ENCODE assay signal across 27 mouse cellular contexts in the genomic region with DNA sequence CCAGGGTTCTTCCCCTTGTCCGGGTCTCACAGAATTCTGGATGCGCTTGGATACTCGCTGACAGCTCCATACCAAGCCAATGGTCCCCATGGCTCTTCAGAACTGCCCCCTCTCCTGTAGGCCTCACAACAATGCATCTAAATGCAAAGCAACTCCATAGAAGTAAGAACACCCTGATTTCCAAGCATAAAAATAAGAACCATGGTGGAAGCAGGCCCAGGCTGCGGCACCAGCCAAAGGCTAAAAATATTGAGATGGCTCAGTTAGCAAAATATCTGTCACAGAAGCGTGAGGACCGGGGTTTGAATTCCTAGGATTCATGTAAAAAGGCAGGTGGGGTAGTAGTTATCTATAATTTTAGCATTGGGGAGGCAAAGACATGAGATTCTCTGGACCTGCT.
"Had no signal": no experiment of that assay in that cellular context is flagged by ENCODE, and none has a peak within 500 bp of the region (broad histone marks: within the 10 kb centered on the region; RNA-seq: fewer than 3 reads in every experiment).

No protein-coding gene starts in this region.

- ATAC-seq: hindbrain, embryonic 16.5 days; inflammation-experienced regulatory T-cells, adult 6 months; intestine, embryonic 15.5 days; intestine, postnatal 0 days had no signal

- H3K4me3 ChIP-seq: heart, embryonic 10.5 days; heart, embryonic 12.5 days; hindbrain, embryonic 10.5 days; hindbrain, embryonic 12.5 days; intestine, embryonic 15.5 days; kidney, embryonic 15.5 days; layer of hippocampus, adult 2 months; left cerebral cortex, adult 2 months; limb, embryonic 10.5 days; limb, embryonic 12.5 days; liver, embryonic 13.5 days; liver, embryonic 15.5 days had no signal

- H3K4me2 ChIP-seq: heart, embryonic 12.5 days; hindbrain, embryonic 12.5 days; hindbrain, embryonic 14.5 days; intestine, embryonic 15.5 days; kidney, embryonic 15.5 days; limb, embryonic 12.5 days; liver, embryonic 11.5 days; liver, embryonic 13.5 days; liver, embryonic 15.5 days had no signal

- H3K27me3 ChIP-seq: heart, embryonic 12.5 days; hindbrain, embryonic 12.5 days; intestine, embryonic 15.5 days; kidney, embryonic 15.5 days; limb, embryonic 12.5 days had no signal

- H3K9me3 ChIP-seq: heart, embryonic 10.5 days; heart, embryonic 12.5 days; hindbrain, embryonic 10.5 days; hindbrain, embryonic 12.5 days; intestine, embryonic 15.5 days; kidney, embryonic 15.5 days; limb, embryonic 10.5 days; limb, embryonic 12.5 days; liver, embryonic 13.5 days; liver, embryonic 15.5 days had no signal

- H3K9ac ChIP-seq: heart, embryonic 12.5 days; hindbrain, embryonic 12.5 days; hindbrain, embryonic 14.5 days; intestine, embryonic 15.5 days; kidney, embryonic 15.5 days; limb, embryonic 12.5 days; liver, embryonic 13.5 days; liver, embryonic 15.5 days had no signal

- DNase-seq: gastrocnemius, postnatal 14 days; heart, adult 18-20 months; heart, postnatal 10 days; heart, postnatal 4 days; kidney, adult 2 months; kidney, adult 9 months; kidney, postnatal 10 days; kidney, postnatal 25 days; kidney, postnatal 4 days; liver; liver, embryonic 13.5 days had no signal

- H3K4me1 ChIP-seq: heart, embryonic 12.5 days; liver, embryonic 13.5 days; liver, embryonic 15.5 days had no signal

- H3K27ac ChIP-seq: heart, embryonic 10.5 days; hindbrain, embryonic 10.5 days; hindbrain, embryonic 12.5 days; hindbrain, embryonic 14.5 days; intestine, embryonic 15.5 days; layer of hippocampus, adult 2 months; left cerebral cortex, adult 2 months; limb, embryonic 10.5 days; limb, embryonic 12.5 days; liver, embryonic 13.5 days; liver, embryonic 15.5 days had no signal

- H3K36me3 ChIP-seq: heart, embryonic 10.5 days; heart, embryonic 12.5 days; hindbrain, embryonic 10.5 days; hindbrain, embryonic 12.5 days; intestine, embryonic 15.5 days; kidney, embryonic 15.5 days; limb, embryonic 10.5 days; limb, embryonic 12.5 days; liver, embryonic 13.5 days; liver, embryonic 15.5 days had no signal
